Mouse (Mus musculus) embryonic facial prominence, embryonic 10.5 days (tissue): ENCODE results near the gene Cd68. TPM values are rescaled to one million over a fixed set of nuclear protein-coding genes. Genes with fewer than 3 reads are reported as not detected.

Source experiments
- DNase-seq: peaks from one replicate; pipeline ENCODE4 v3.0.0-alpha.2; 2017; ENCODE audit warnings: low spot score
- H3K27ac ChIP-seq: fragments of 300-500 bp; sonication (generic); replicated peaks from 2 replicates; pipeline ENCODE4 v1.5.1; 2016; ENCODE audit warnings: mild to moderate bottlenecking
- H3K27me3 ChIP-seq: fragments of 300-500 bp; sonication (generic); replicated peaks from 2 replicates; pipeline ENCODE4 v1.6.1; 2016; ENCODE audit warnings: low read depth, mild to moderate bottlenecking; ENCODE audit not compliant: poor library complexity, severe bottlenecking
- H3K36me3 ChIP-seq: fragments of 300-500 bp; sonication (generic); replicated peaks from 2 replicates; pipeline ENCODE4 v1.6.1; 2016; ENCODE audit warnings: mild to moderate bottlenecking, moderate library complexity
- H3K4me1 ChIP-seq: fragments of 300-500 bp; sonication (generic); 2 replicates; pipeline ENCODE4 v1.6.1; 2016
- H3K4me3 ChIP-seq: fragments of 300-500 bp; sonication (generic); 2 replicates; pipeline ENCODE4 v1.5.1; 2016; ENCODE audit warnings: mild to moderate bottlenecking, moderate library complexity
- H3K9me3 ChIP-seq: fragments of 300-500 bp; sonication (generic); 2 replicates; pipeline ENCODE4 v1.6.1; 2016; ENCODE audit warnings: mild to moderate bottlenecking
- WGBS: fragments of 180-500 bp; shearing (Covaris S2); methylation state at CpG from one replicate; pipeline ENCODE4 v1.1.7; 2016; 5-methylcytosine and 5-hydroxymethylcytosine counted together
- polyA plus RNA-seq: library from polyadenylated mRNA; unstranded; fragments of >200 nt; fragmentation: Nextera tagmentation; extraction: Ambion mirVana; gene quantifications from 2 replicates; pipeline ENCODE4 v1.2.1, GENCODE M21; 2016

The Cd68 gene
- polyA plus RNA-seq, 1 experiment from 2014 or later = 7.3 TPM

DNA sequence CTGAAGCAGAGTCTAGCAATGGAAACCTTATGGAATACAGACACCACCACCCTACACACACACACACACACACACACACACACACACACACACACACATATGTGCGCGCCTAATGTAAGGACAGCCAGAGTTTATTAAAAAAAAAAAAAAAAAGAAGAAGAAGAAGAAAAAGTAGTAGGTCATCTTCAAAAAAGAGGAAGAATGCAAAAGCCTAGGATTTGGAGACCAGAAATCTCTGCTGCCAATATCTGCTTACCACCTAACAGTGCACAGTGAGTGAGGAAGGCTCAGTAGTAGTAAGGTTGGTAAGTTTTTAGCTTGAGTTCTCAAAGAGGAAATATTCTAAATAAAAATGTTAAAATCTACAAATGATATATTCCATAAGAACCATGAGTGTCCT, 13.2 kb upstream of the Cd68 start:
- Histone ChIP-seq H3K27me3 (0 out of 2 replicates have a peak, but pooled peaks cover 2% of the 10 kb centered on the region), H3K27ac (no peak overlapping the region), H3K4me3 (no peak overlapping the region; the same call in 1 of the 2 replicates), H3K9me3 (no peaks in the 10 kb centered on the region), H3K36me3 (peaks cover 65% of the 10 kb centered on the region), H3K4me1 (peaks cover 41% of the 10 kb centered on the region)
- no peak for DNase-seq
- 96% methylated on average over 2 of the region's 2 CpGs for WGBS

DNA sequence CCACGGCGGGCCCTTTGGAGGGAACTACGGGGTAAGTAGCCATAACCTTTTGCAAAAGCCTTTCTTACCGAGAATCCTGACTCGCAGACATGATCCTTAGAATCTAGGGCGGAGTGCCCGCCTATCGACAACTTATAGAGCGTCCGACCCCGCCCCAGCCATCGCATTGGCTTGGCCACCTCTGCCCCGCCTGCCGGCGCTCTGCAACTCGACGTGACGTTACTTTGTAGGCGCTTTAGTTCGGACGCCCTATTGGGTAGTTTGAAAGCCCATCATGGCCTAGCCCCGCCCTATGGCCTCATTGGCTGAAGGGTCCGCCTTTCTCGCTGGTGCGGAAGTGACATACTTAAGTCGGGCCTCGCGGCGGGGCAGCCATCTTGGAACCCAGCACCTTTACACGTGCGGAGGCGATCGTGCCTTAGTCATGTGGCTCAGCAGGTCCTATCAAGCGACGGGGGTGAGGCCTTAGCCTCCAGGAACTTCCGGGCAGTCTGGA, 6.3 kb upstream of the Cd68 start, which contains the start of gene Eif4a1:
Gene Eif4a1 (minus strand): TSS at position 213 of the 496 bp plus-strand sequence.
- H3K27ac ChIP-seq = peak within 1 kb of the TSS; percentile 98
- DNase-seq = peak; percentile 99
- H3K27me3 ChIP-seq = no peaks in the 10 kb centered on the region
- peak within 1 kb of the TSS; percentile 93 for H3K4me3 ChIP-seq
- H3K4me1 ChIP-seq = peaks cover 32% of the 10 kb centered on the region
- under 1% methylated on average over 36 of the region's 36 CpGs for WGBS
- peaks cover 88% of the 10 kb centered on the region for H3K36me3 ChIP-seq
- H3K9me3 ChIP-seq = no peaks in the 10 kb centered on the region

- Histone ChIP-seq H3K36me3 (peaks cover 86% of the 10 kb centered on the region), H3K4me1 (peaks cover 32% of the 10 kb centered on the region), H3K9me3 (no peaks in the 10 kb centered on the region), H3K27ac (peak overlapping the region; percentile 98), H3K4me3 (peak overlapping the region; percentile 93), H3K27me3 (no peaks in the 10 kb centered on the region)
- under 1% methylated on average over 43 of the region's 43 CpGs for WGBS
- DNase-seq = no peak
Measured at GRCm38 (mm10) chr11:69671726-69672124, 5.8 kb upstream of the Cd68 start.

GRCm38 (mm10) chr11:69670786-69671725, 5.1 kb upstream of the Cd68 start:
- DNase-seq = peak; percentile 96
- peaks cover 86% of the 10 kb centered on the region for H3K36me3 ChIP-seq
- peak overlapping the region; percentile 98 for H3K27ac ChIP-seq
- no peaks in the 10 kb centered on the region for H3K27me3 ChIP-seq
- no peaks in the 10 kb centered on the region for H3K9me3 ChIP-seq
- H3K4me1 ChIP-seq = peaks cover 32% of the 10 kb centered on the region
- 1% methylated on average over 61 of the region's 61 CpGs for WGBS
- H3K4me3 ChIP-seq = peak overlapping the region; percentile 93

GRCm38 (mm10) chr11:69666665-69667005, 682 bp upstream of the Cd68 start:
- 91% methylated on average over 3 of the region's 3 CpGs for WGBS
- Histone ChIP-seq H3K4me3 (peak overlapping the region; percentile 26; the same call in 1 of the 2 replicates), H3K9me3 (no peaks in the 10 kb centered on the region), H3K36me3 (peaks cover 84% of the 10 kb centered on the region), H3K27me3 (no peaks in the 10 kb centered on the region), H3K4me1 (peaks cover 36% of the 10 kb centered on the region), H3K27ac (no peak overlapping the region)
- no peak for DNase-seq

GRCm38 (mm10) chr11:69665457-69665960, 444 bp downstream of the Cd68 start:
- WGBS = 80% methylated on average over 9 of the region's 9 CpGs
- DNase-seq = peak; percentile 30

DNA sequence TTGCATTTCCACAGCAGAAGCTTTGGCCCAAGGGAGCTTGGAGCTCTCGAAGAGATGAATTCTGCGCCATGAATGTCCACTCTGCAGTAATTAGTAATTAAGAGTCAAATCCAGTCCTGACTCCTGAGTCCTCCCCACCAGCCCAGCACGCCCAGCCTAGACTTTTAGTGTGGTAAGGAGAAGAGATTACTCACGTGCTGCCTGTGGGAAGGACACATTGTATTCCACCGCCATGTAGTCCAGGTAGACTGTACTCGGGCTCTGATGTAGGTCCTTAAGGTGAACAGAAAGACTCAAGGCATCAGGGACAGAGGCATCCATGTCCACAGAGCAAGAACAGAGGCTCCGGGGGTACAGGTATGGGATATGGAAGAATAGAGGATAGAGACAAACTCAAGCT, 1.1 kb downstream of the Cd68 start:
- Histone ChIP-seq H3K27me3 (no peaks in the 10 kb centered on the region), H3K36me3 (peaks cover 72% of the 10 kb centered on the region), H3K4me3 (peak overlapping the region; percentile 26; the same call in 1 of the 2 replicates), H3K27ac (no peak overlapping the region; the same call in 1 of the 2 replicates), H3K9me3 (no peaks in the 10 kb centered on the region), H3K4me1 (peaks cover 35% of the 10 kb centered on the region)
- WGBS = 96% methylated on average over 7 of the region's 7 CpGs
- no peak for DNase-seq

More at GRCm38 (mm10) chr11:69665457-69665960, 444 bp downstream of the Cd68 start:
- H3K4me1 ChIP-seq = peaks cover 42% of the 10 kb centered on the region
- H3K4me3 ChIP-seq = peak overlapping the region; percentile 26
- no peaks in the 10 kb centered on the region for H3K27me3 ChIP-seq
- H3K36me3 ChIP-seq = peaks cover 73% of the 10 kb centered on the region
- H3K9me3 ChIP-seq = no peaks in the 10 kb centered on the region
- 0 out of 2 replicates have a peak overlapping the region, but pooled peaks have one; percentile 3 for H3K27ac ChIP-seq

DNA sequence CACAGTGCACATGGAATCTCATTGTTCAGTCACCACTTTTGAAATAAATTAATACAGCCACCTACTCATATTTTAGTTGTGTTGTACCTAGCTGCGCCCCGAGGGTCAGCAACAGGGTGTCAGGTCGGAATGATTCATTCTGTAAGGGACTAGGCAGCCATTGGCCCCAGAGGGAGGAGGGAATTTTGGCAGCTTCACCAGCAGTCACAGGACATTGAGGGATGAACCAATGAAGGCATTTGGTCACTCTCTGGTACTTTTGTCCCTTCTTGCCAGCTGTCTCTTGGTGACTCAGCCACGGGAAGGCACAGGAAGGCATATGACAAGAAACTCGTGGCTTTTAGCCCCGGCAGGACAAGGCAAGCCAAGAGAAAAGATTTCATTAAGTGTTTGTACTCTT, 2.2 kb downstream of the Cd68 start:
- Histone ChIP-seq H3K4me3 (peak overlapping the region; percentile 65; the same call in 1 of the 2 replicates), H3K27me3 (no peaks in the 10 kb centered on the region), H3K4me1 (peaks cover 27% of the 10 kb centered on the region), H3K36me3 (peaks cover 72% of the 10 kb centered on the region), H3K9me3 (no peaks in the 10 kb centered on the region), H3K27ac (peak overlapping the region; percentile 97; the same call in 1 of the 2 replicates)
- no peak for DNase-seq
- WGBS = 86% methylated on average over 6 of the region's 6 CpGs

DNA sequence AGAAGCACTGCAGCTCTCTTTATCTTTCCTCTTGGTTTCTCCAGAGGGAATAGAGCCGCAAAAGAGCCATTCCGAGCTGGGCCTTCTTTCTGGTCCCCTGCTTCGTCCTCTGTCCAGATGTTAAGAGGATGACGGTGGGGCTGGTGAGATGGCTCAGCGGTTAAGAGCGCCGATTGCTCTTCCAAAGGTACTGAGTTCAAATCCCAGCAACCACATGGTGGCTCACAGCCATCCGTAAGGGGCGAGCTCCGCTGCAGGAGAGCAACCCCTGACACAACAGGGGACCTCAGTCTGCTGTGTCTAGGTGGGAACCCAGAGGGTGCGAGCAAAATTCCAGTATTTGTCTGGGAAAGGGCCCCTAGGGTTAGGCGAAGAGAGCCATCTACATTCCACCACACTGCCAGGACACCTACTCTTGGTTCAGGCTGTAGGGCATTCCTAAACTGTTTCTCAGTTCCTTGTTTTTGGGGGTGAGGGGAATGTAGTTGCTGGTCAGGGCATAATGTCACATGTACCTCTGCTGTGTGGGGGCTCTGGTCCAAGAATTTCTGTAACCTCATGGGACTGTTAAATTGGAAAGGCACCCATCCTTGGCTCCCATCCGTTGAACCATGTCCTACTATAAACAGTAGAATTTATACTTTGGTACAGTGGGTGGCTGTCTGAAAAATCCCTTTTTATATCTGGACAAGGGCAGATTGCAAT, 2.8 kb downstream of the Cd68 start:
- peaks cover 72% of the 10 kb centered on the region for H3K36me3 ChIP-seq
- WGBS = 70% methylated on average over 13 of the region's 13 CpGs

GRCm38 (mm10) chr11:69662213-69662966, 3.6 kb downstream of the Cd68 start, which contains the start of gene Mpdu1:
Gene Mpdu1 (minus strand): TSS chr11:69662642.
- peaks cover 72% of the 10 kb centered on the region for H3K36me3 ChIP-seq
- no peaks in the 10 kb centered on the region for H3K27me3 ChIP-seq
- DNase-seq = peak; percentile 97
- H3K4me3 ChIP-seq = peak within 1 kb of the TSS; percentile 65
- peaks cover 25% of the 10 kb centered on the region for H3K4me1 ChIP-seq
- peak within 1 kb of the TSS; percentile 97 for H3K27ac ChIP-seq
- WGBS = under 1% methylated on average over 48 of the region's 48 CpGs
- no peaks in the 10 kb centered on the region for H3K9me3 ChIP-seq

More for the DNA sequence above, 2.8 kb downstream of the Cd68 start:
- Histone ChIP-seq H3K4me1 (peaks cover 25% of the 10 kb centered on the region), H3K27ac (peak overlapping the region; percentile 97), H3K27me3 (no peaks in the 10 kb centered on the region), H3K4me3 (peak overlapping the region; percentile 65), H3K9me3 (no peaks in the 10 kb centered on the region)
- DNase-seq = no peak

DNA sequence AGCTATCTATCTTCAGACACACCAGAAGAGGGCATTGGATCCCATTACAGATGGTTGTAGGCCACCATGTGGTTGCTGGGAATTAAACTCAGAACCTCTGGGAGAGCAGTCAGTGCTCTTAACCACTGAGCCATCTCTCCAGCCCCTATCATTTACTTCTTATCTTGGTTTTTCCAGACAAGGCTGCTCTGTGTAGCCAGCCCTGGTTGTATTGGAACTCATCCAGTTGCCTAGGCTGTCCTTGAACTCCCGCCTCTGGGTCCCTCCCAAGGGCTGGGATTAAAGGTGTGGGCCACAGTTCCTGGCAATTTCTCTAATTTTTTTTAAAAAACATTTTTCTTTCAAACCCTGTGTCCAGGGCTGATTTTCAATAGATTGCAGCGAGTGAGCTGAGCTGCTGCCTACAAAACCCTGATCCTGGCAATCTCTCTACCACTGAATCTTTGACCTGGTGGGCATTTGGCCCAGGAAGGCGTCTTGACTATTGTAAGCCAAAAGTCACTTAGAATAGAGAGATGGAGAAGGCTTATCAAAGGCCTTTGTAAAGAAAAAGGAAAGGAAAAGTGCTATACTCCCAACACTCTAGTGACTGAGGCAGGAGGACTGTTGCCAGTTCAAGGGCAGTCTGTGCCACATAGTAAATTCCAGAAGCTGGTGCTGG, 4.6 kb downstream of the Cd68 start:
- no peak for DNase-seq
- H3K36me3 ChIP-seq = peaks cover 74% of the 10 kb centered on the region
- H3K4me3 ChIP-seq = peak overlapping the region; percentile 65
- H3K27me3 ChIP-seq = no peaks in the 10 kb centered on the region
- WGBS = 86% methylated on average over 3 of the region's 3 CpGs
- peaks cover 33% of the 10 kb centered on the region for H3K4me1 ChIP-seq
- no peaks in the 10 kb centered on the region for H3K9me3 ChIP-seq
- peak overlapping the region; percentile 97 for H3K27ac ChIP-seq
